Mouse (Mus musculus): ENCODE results near the gene Diaph2.

DNA sequence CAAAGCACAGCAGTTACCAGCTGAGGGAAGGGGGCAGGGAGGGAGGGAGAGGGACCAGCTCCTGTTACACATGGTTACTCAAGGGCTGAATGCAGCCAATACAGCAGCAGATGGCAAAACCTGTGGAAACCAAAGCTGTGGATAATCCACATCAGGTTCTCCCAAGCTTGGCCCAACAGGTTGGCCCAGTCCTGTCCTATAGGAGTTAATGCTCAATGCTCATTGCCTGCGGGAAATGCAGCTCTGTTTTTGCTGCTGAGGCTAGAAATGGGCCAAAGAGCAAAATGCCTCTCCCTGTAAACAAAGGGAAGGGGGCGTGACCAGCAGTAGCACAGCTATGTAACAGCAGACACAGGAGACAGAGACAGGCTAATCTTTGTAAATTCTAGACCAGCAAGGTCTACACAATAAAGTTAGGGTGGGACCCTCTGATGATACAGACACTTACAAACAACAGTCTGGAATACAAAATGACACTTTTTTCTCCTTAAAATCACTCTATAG is 20.8 kb upstream of the Diaph2 start:
- TF ChIP-seq CTCF (IDR thresholded peaks at IDR 0.05; ENCODE audit: borderline replicate concordance, insufficient read depth, low read depth, low read length): no peak
- no peak for TF ChIP-seq POLR2A (IDR thresholded peaks at IDR 0.05; ENCODE audit: borderline replicate concordance, insufficient read depth, low read length)
